Mouse (Mus musculus) hindbrain, embryonic 14.5 days (tissue): ENCODE data around the gene Epha4. TPM values are rescaled to one million over a fixed set of nuclear protein-coding genes. Genes with fewer than 3 reads are reported as not detected.

Experiments used
- ATAC-seq: fragments of 200-750 bp; cut with Nextera tagmentation; 2 replicates; pipeline ENCODE4 v1.8.0; 2017; ENCODE audit warnings: moderate number of reproducible peaks, mild to moderate bottlenecking, moderate TSS enrichment, moderate library complexity; ENCODE audit not compliant: low FRiP score
- DNase-seq: peaks from one replicate; pipeline ENCODE4 v3.0.0-alpha.2; 2015; ENCODE audit warnings: low spot score
- H3K27ac ChIP-seq: fragments of 300-500 bp; sonication (generic); 2 replicates; pipeline ENCODE4 v1.5.1; 2014; ENCODE audit warnings: mild to moderate bottlenecking, moderate library complexity
- H3K27me3 ChIP-seq: fragments of 300-500 bp; sonication (generic); 2 replicates; pipeline ENCODE4 v1.6.1; 2014; ENCODE audit warnings: mild to moderate bottlenecking, low read length, mixed read lengths; ENCODE audit not compliant: control insufficient read depth, insufficient read depth
- H3K36me3 ChIP-seq: fragments of 300-500 bp; sonication (generic); replicated peaks from 2 replicates; pipeline ENCODE4 v1.6.1; 2014; ENCODE audit not compliant: control insufficient read depth, insufficient read depth
- H3K4me1 ChIP-seq: fragments of 300-500 bp; sonication (generic); replicated peaks from 2 replicates; pipeline ENCODE4 v1.6.1; 2014; ENCODE audit warnings: antibody characterized with exemption, low read length, mixed read lengths; ENCODE audit not compliant: control insufficient read depth, insufficient read depth
- H3K4me2 ChIP-seq: fragments of 300-500 bp; sonication (generic); replicated peaks from 2 replicates; pipeline ENCODE4 v1.6.1; 2014; ENCODE audit warnings: mild to moderate bottlenecking, moderate library complexity
- H3K4me3 ChIP-seq: fragments of 300-500 bp; sonication (generic); replicated peaks from 2 replicates; pipeline ENCODE4 v1.5.1; 2014; ENCODE audit warnings: mild to moderate bottlenecking, low read length
- H3K9ac ChIP-seq: fragments of 300-500 bp; sonication (generic); 2 replicates; pipeline ENCODE4 v1.6.1; 2014
- H3K9me3 ChIP-seq: fragments of 300-500 bp; sonication (generic); 2 replicates; pipeline ENCODE4 v1.6.1; 2016; ENCODE audit warnings: low read length; ENCODE audit not compliant: control insufficient read depth
- WGBS: fragments of 180-500 bp; shearing (Covaris S2); extraction: QIAGEN DNeasy Blood & Tissue Kit; methylation state at CpG from one replicate; pipeline ENCODE4 v1.1.7; 2014; 5-methylcytosine and 5-hydroxymethylcytosine counted together
- polyA plus RNA-seq: library from polyadenylated mRNA; unstranded; fragments of >200 nt; fragmentation: Nextera tagmentation; extraction: Ambion mirVana; gene quantifications from 2 replicates; pipeline ENCODE4 v1.2.1, GENCODE M21; 2014

The Epha4 gene
- polyA plus RNA-seq, 1 experiment from 2014 or later = 49.3 TPM

GRCm38 (mm10) chr1:77391590-77391989 is 123.3 kb downstream of the Epha4 start:
- no peak for ATAC-seq
- WGBS = 82% methylated on average over 6 of the region's 6 CpGs

GRCm38 (mm10) chr1:77389069-77389468 is 125.8 kb downstream of the Epha4 start:
- Histone ChIP-seq H3K4me3 (no peak overlapping the region), H3K9ac (no peak overlapping the region), H3K4me2 (no peak overlapping the region), H3K27ac (no peak overlapping the region), H3K4me1 (peaks cover 6% of the 10 kb centered on the region), H3K9me3 (no peaks in the 10 kb centered on the region), H3K36me3 (no peaks in the 10 kb centered on the region), H3K27me3 (no peaks in the 10 kb centered on the region)
- 93% methylated on average over 2 of the region's 2 CpGs for WGBS
- no peak for ATAC-seq
- no peak for DNase-seq

More at GRCm38 (mm10) chr1:77391590-77391989, 123.3 kb downstream of the Epha4 start:
- Histone ChIP-seq H3K27ac (no peak overlapping the region), H3K4me1 (0 out of 2 replicates have a peak, but pooled peaks cover 4% of the 10 kb centered on the region), H3K9ac (no peak overlapping the region), H3K9me3 (no peaks in the 10 kb centered on the region), H3K4me3 (no peak overlapping the region), H3K27me3 (no peaks in the 10 kb centered on the region), H3K36me3 (no peaks in the 10 kb centered on the region), H3K4me2 (no peak overlapping the region)
- no peak for DNase-seq

GRCm38 (mm10) chr1:77388556-77388955 is 126.3 kb downstream of the Epha4 start:
- H3K4me2 ChIP-seq = no peak overlapping the region
- WGBS = 87% methylated on average over 4 of the region's 4 CpGs
- no peak for ATAC-seq
- H3K9me3 ChIP-seq = no peaks in the 10 kb centered on the region
- no peaks in the 10 kb centered on the region for H3K36me3 ChIP-seq
- DNase-seq = no peak
- peaks cover 11% of the 10 kb centered on the region for H3K4me1 ChIP-seq
- H3K27ac ChIP-seq = no peak overlapping the region
- H3K27me3 ChIP-seq = no peaks in the 10 kb centered on the region
- no peak overlapping the region for H3K4me3 ChIP-seq
- no peak overlapping the region for H3K9ac ChIP-seq

- Histone ChIP-seq H3K4me1 (peaks cover 22% of the 10 kb centered on the region), H3K4me2 (no peak overlapping the region), H3K36me3 (0 out of 2 replicates have a peak, but pooled peaks cover 4% of the 10 kb centered on the region), H3K4me3 (no peak overlapping the region), H3K27me3 (no peaks in the 10 kb centered on the region), H3K27ac (no peak overlapping the region), H3K9ac (no peak overlapping the region), H3K9me3 (no peaks in the 10 kb centered on the region)
- ATAC-seq (no peak), DNase-seq (no peak)
- 47% methylated on average over 8 of the region's 8 CpGs for WGBS
Measured at GRCm38 (mm10) chr1:77385613-77386012, 129.3 kb downstream of the Epha4 start.

GRCm38 (mm10) chr1:77383466-77383865 is 131.4 kb downstream of the Epha4 start:
- H3K27ac ChIP-seq = peak overlapping the region; percentile 20; the same call in 1 of the 2 replicates
- 0 out of 2 replicates have a peak, but pooled peaks cover 4% of the 10 kb centered on the region for H3K36me3 ChIP-seq
- no peak overlapping the region for H3K4me3 ChIP-seq
- 22% methylated on average over 11 of the region's 11 CpGs for WGBS
- H3K9me3 ChIP-seq = no peaks in the 10 kb centered on the region
- H3K27me3 ChIP-seq = no peaks in the 10 kb centered on the region
- ATAC-seq (no peak), DNase-seq (no peak)
- no peak overlapping the region for H3K9ac ChIP-seq
- no peak overlapping the region for H3K4me2 ChIP-seq
- H3K4me1 ChIP-seq = peaks cover 22% of the 10 kb centered on the region

GRCm38 (mm10) chr1:77377550-77377980 is 137.3 kb downstream of the Epha4 start:
- Histone ChIP-seq H3K4me1 (peaks cover 5% of the 10 kb centered on the region; the same call in 1 of the 2 replicates), H3K36me3 (peaks cover 34% of the 10 kb centered on the region), H3K4me2 (no peak overlapping the region), H3K27ac (no peak overlapping the region), H3K9ac (no peak overlapping the region), H3K4me3 (no peak overlapping the region), H3K9me3 (no peaks in the 10 kb centered on the region), H3K27me3 (no peaks in the 10 kb centered on the region)
- DNase-seq (peak; percentile 53), ATAC-seq (peak; percentile 55; the same call in 1 of the 2 replicates)
- 56% methylated on average over 8 of the region's 8 CpGs for WGBS

GRCm38 (mm10) chr1:77374054-77374453 is 140.8 kb downstream of the Epha4 start:
- no peak for ATAC-seq
- Histone ChIP-seq H3K4me3 (no peak overlapping the region), H3K9me3 (no peaks in the 10 kb centered on the region), H3K27me3 (no peaks in the 10 kb centered on the region), H3K4me1 (no peaks in the 10 kb centered on the region; the same call in 1 of the 2 replicates), H3K4me2 (no peak overlapping the region), H3K36me3 (peaks cover 52% of the 10 kb centered on the region), H3K9ac (no peak overlapping the region), H3K27ac (no peak overlapping the region)
- 81% methylated on average over 4 of the region's 5 CpGs for WGBS
- DNase-seq = no peak

- Histone ChIP-seq H3K4me3 (no peak overlapping the region), H3K9me3 (no peaks in the 10 kb centered on the region), H3K27me3 (no peaks in the 10 kb centered on the region), H3K27ac (no peak overlapping the region), H3K9ac (no peak overlapping the region), H3K36me3 (peaks cover 50% of the 10 kb centered on the region), H3K4me2 (no peak overlapping the region), H3K4me1 (no peaks in the 10 kb centered on the region)
- WGBS = 77% methylated on average over 7 of the region's 7 CpGs
- ATAC-seq (no peak), DNase-seq (no peak)
Measured at GRCm38 (mm10) chr1:77370921-77371320, 144.0 kb downstream of the Epha4 start.

- ATAC-seq (no peak), DNase-seq (no peak)
- Histone ChIP-seq H3K4me1 (no peaks in the 10 kb centered on the region), H3K36me3 (peaks cover 40% of the 10 kb centered on the region), H3K27me3 (no peaks in the 10 kb centered on the region), H3K4me2 (no peak overlapping the region), H3K9ac (no peak overlapping the region), H3K27ac (no peak overlapping the region), H3K4me3 (no peak overlapping the region), H3K9me3 (no peaks in the 10 kb centered on the region)
- 88% methylated on average over 18 of the region's 18 CpGs for WGBS
Measured at GRCm38 (mm10) chr1:77369255-77369837, 145.5 kb downstream of the Epha4 start.
